Mouse (Mus musculus): ENCODE measurements around the gene Scimp. TPM values are rescaled to one million over a fixed set of nuclear protein-coding genes. Genes with fewer than 3 reads are reported as not detected.

Gene Scimp
- total RNA-seq, 2 experiments from 2014 or later: not detected

Small RNAs within 50 kb of the gene (microRNA-seq; reads per million reads assigned to microRNA genes)
- not detected for gene Gm22760

Other genes with a start within 250 kb of the Scimp start
- 10 to 100 TPM; 44.8 to 46.3 TPM for gene Mink1, start 249.7 kb downstream of the Scimp start, total RNA-seq (2021)
- not detected for gene 4930544D05Rik, start 196.7 kb downstream of the Scimp start, total RNA-seq (2021)
- 10 to 100 TPM; 13.8 to 21.4 TPM for gene Chrne, start 193.4 kb downstream of the Scimp start, total RNA-seq (2021)
- gene Gp1ba, start 173.5 kb downstream of the Scimp start, total RNA-seq (2021): under 1 TPM; 0.32 to 0.39 TPM
- gene Rnf167, start 165.4 kb downstream of the Scimp start, total RNA-seq (2021): 10 to 100 TPM; 43.5 to 44.0 TPM
- gene Slc25a11, start 165.1 kb downstream of the Scimp start, total RNA-seq (2021): 100 to 1,000 TPM; 222 TPM
- 100 to 1,000 TPM; 620 to 621 TPM for gene Pfn1, start 157.9 kb downstream of the Scimp start, total RNA-seq (2021)
- gene Eno3, start 155.4 kb downstream of the Scimp start, total RNA-seq (2021): 1,000 to 10,000 TPM; 4,042 to 4,361 TPM
- 100 to 1,000 TPM; 119 to 129 TPM for gene Spag7, start 143.2 kb downstream of the Scimp start, total RNA-seq (2021)
- 10 to 100 TPM; 18.1 to 20.3 TPM for gene Camta2, start 124.5 kb downstream of the Scimp start, total RNA-seq (2021)
- gene Inca1, start 112.4 kb downstream of the Scimp start, total RNA-seq (2021): 1 to 10 TPM; 2.0 to 3.0 TPM
- 100 to 1,000 TPM; 162 to 166 TPM for gene Kif1c, start 112.0 kb downstream of the Scimp start, total RNA-seq (2021)
- 10 to 100 TPM; 11.8 to 13.6 TPM for gene Zfp3, start 48.4 kb downstream of the Scimp start, total RNA-seq (2021)
- 10 to 100 TPM; 39.4 to 40.7 TPM for gene Rabep1, start 32.2 kb upstream of the Scimp start, total RNA-seq (2021)
- gene Nup88, start 157.4 kb upstream of the Scimp start, total RNA-seq (2021): 10 to 100 TPM; 65.5 to 79.2 TPM
- gene Rpain, start 157.6 kb upstream of the Scimp start, total RNA-seq (2021): 10 to 100 TPM; 18.1 to 19.0 TPM
- gene C1qbp, start 170.4 kb upstream of the Scimp start, total RNA-seq (2021): 100 to 1,000 TPM; 163 to 164 TPM
- gene Dhx33, start 191.9 kb upstream of the Scimp start, total RNA-seq (2021): 10 to 100 TPM; 13.9 to 19.5 TPM
- gene Mis12, start 207.0 kb upstream of the Scimp start, total RNA-seq (2021): 10 to 100 TPM in 1 of 2 experiments, 1 to 10 TPM in 1; 9.7 to 13.0 TPM
- gene Derl2, start 207.3 kb upstream of the Scimp start, total RNA-seq (2021): 10 to 100 TPM; 20.2 to 20.7 TPM
- gene 6330403K07Rik, start 220.9 kb upstream of the Scimp start, total RNA-seq (2021): 10 to 100 TPM; 19.5 to 21.8 TPM